Comparison of ENCODE assay signal across 27 mouse cellular contexts in genomic region chr13:114151698-114152069, GRCm38 (mm10).
A peak's percentile ranks its signal among the peaks of the same experiment; 100 is the strongest.
DNase-seq lines count a peak whose midpoint lies in the region; ATAC-seq lines count a peak whose summit lies in the region.
"Had no signal": no experiment of that assay in that cellular context is flagged by ENCODE, and none has a peak within 500 bp of the region (broad histone marks: within the 10 kb centered on the region; RNA-seq: fewer than 3 reads in every experiment).

No protein-coding gene starts in this region.

- H3K27me3 ChIP-seq in limb, embryonic 13.5 days: no peaks in the 10 kb centered on the region
- no peaks in the 10 kb centered on the region for H3K27me3 ChIP-seq in limb, embryonic 10.5 days (ENCODE audit: low read depth, poor library complexity, severe bottlenecking)
- no peaks in the 10 kb centered on the region for H3K27me3 ChIP-seq in forebrain, embryonic 15.5 days
- H3K27me3 ChIP-seq: heart, embryonic 13.5 days; kidney, embryonic 15.5 days; liver, embryonic 15.5 days; Patski had no signal

- no peaks in the 10 kb centered on the region for H3K9me3 ChIP-seq in limb, embryonic 13.5 days
- H3K9me3 ChIP-seq in limb, embryonic 10.5 days (replicated peaks): no peaks in the 10 kb centered on the region
- no peaks in the 10 kb centered on the region for H3K9me3 ChIP-seq in forebrain, embryonic 15.5 days
- H3K9me3 ChIP-seq: heart, embryonic 13.5 days; kidney, embryonic 15.5 days; liver, embryonic 15.5 days had no signal

- peak; percentile 40 for DNase-seq in embryo, embryonic 10.5 days (ENCODE audit: low spot score)
- DNase-seq in embryo, embryonic 11 days: no peak
- no peak for DNase-seq in limb, embryonic 10.5 days (ENCODE audit: low spot score)
- DNase-seq in mesoderm, embryonic 11.5 days (ENCODE audit: low read depth, low spot score): peak; percentile 61
- peak; percentile 55 for DNase-seq in thymus, postnatal 4 days
- DNase-seq: adrenal gland, postnatal 10 days; cerebellum, adult 8-10 months; cerebellum, postnatal 25 days; forebrain, postnatal 0 days; gastrocnemius, postnatal 36 days; heart, adult 2 months; kidney, adult 18-20 months; kidney, postnatal 4 days; lung, embryonic 14.5 days; lung, postnatal 14 days; retina, postnatal 1 day; right cerebral cortex, postnatal 14 days had no signal

- H3K9ac ChIP-seq in limb, embryonic 13.5 days: no peak overlapping the region
- no peak overlapping the region for H3K9ac ChIP-seq in forebrain, embryonic 15.5 days (replicated peaks)
- H3K9ac ChIP-seq: forebrain, postnatal 0 days; heart, embryonic 13.5 days; kidney, embryonic 15.5 days; liver, embryonic 15.5 days; lung, embryonic 14.5 days had no signal

- H3K4me1 ChIP-seq in limb, embryonic 13.5 days: no peaks in the 10 kb centered on the region
- H3K4me1 ChIP-seq in limb, embryonic 10.5 days: peaks cover 6% of the 10 kb centered on the region
- H3K4me1 ChIP-seq in forebrain, embryonic 15.5 days: peaks cover 3% of the 10 kb centered on the region
- H3K4me1 ChIP-seq: liver, embryonic 15.5 days had no signal

- no peak overlapping the region for H3K4me3 ChIP-seq in limb, embryonic 13.5 days
- no peak overlapping the region for H3K4me3 ChIP-seq in limb, embryonic 10.5 days
- H3K4me3 ChIP-seq in forebrain, embryonic 15.5 days: no peak overlapping the region
- H3K4me3 ChIP-seq: erythroblast, embryonic 14.5 days; heart, adult 2 months; heart, embryonic 13.5 days; kidney, embryonic 15.5 days; liver, embryonic 15.5 days had no signal

- no peak overlapping the region for H3K27ac ChIP-seq in limb, embryonic 13.5 days
- no peak overlapping the region for H3K27ac ChIP-seq in limb, embryonic 10.5 days
- H3K27ac ChIP-seq in forebrain, embryonic 15.5 days (replicated peaks): no peak overlapping the region
- H3K27ac ChIP-seq: heart, adult 2 months; heart, embryonic 13.5 days; kidney, embryonic 15.5 days; liver, embryonic 15.5 days had no signal

- peaks cover 7% of the 10 kb centered on the region; the same call in 1 of the 2 replicates for H3K36me3 ChIP-seq in limb, embryonic 13.5 days
- 0 out of 2 replicates have a peak, but pooled peaks cover 5% of the 10 kb centered on the region for H3K36me3 ChIP-seq in limb, embryonic 10.5 days
- 0 out of 2 replicates have a peak, but pooled peaks cover 5% of the 10 kb centered on the region for H3K36me3 ChIP-seq in forebrain, embryonic 15.5 days
- H3K36me3 ChIP-seq: liver, embryonic 15.5 days had no signal

- WGBS in limb, embryonic 13.5 days: 61% methylated on average over 10 of the region's 10 CpGs
- WGBS in limb, embryonic 10.5 days: 78% methylated on average over 10 of the region's 10 CpGs
- 86% methylated on average over 10 of the region's 10 CpGs for WGBS in forebrain, embryonic 15.5 days

- ATAC-seq in limb, embryonic 13.5 days (ENCODE audit: low FRiP score, low read depth): peak; percentile 49; the same call in 1 of the 2 replicates
- no peak for ATAC-seq in forebrain, embryonic 15.5 days (replicated peaks)
- ATAC-seq: forebrain, postnatal 0 days; hindbrain, embryonic 16.5 days; midbrain, embryonic 16.5 days; Patski had no signal

- H3K4me2 ChIP-seq in limb, embryonic 13.5 days (replicated peaks): no peak overlapping the region
- no peak overlapping the region for H3K4me2 ChIP-seq in forebrain, embryonic 15.5 days (replicated peaks)
- H3K4me2 ChIP-seq: heart, embryonic 13.5 days; kidney, embryonic 15.5 days; liver, embryonic 15.5 days; lung, embryonic 14.5 days; midbrain, embryonic 11.5 days had no signal

Comparison
In these comparisons a context has a peak if more than half of its experiments do, and no peak if none do; other contexts are left out.
1. DNase-seq: peak in embryo, embryonic 10.5 days (single experiment), mesoderm, embryonic 11.5 days (single experiment) and thymus, postnatal 4 days (single experiment); none in embryo, embryonic 11 days (single experiment) and limb, embryonic 10.5 days (single experiment).